Mouse (Mus musculus) duodenum, adult 2 months (tissue): Measurements from ENCODE around the gene Acsbg1. TPM values are rescaled to one million over a fixed set of nuclear protein-coding genes. Genes with fewer than 3 reads are reported as not detected.

Source experiments
- polyA plus RNA-seq: library from polyadenylated mRNA; depleted of rRNA; stranded (reverse); fragments of >200 nt; gene quantifications from 2 replicates; pipeline ENCODE4 v1.2.3, GENCODE M21; 2012; ENCODE audit warnings: low replicate concordance; rRNA removed

Acsbg1 gene
- 1.1 and 3.6 TPM in 2 replicates for polyA plus RNA-seq

DNA sequence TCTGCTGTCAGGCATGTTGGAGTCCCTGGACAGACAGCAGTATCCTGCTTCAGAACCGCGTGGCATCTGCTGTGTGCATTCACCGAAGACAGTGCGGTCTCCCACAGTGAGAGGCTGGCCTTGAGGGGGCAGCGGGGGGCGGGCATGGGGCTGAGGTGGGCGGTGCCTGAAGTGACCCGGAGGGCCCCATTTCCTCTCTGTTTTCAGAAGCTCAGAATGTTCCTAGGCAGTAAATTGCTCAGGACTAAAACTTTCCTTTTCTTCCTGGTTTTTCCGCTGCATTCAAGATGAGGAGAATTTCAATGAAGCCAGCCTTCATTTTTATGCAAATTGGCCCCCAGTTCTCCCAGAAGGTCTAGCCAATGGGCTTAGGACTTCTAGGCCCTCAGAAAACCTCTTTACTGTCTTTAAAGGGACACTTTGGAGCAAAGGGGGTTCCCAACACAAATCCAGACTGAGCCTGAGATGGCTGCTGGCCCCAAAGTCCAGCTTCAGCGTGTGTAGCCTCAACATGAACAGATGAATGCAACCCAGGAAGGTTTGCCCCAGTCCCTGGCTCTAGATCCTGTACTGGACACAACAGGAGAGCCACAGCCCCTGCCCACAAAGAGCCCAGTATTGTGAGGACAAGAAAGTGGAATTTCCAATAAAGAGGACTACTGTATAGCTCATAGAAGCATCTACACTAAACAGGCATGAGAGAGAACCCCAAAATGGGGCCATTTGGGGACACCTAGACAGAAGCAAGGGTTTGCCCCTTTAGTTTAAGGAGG is at the start of gene Acsbg1:
Acsbg1 (minus strand) TSS at position 266 of the 773 bp plus-strand sequence.

DNA sequence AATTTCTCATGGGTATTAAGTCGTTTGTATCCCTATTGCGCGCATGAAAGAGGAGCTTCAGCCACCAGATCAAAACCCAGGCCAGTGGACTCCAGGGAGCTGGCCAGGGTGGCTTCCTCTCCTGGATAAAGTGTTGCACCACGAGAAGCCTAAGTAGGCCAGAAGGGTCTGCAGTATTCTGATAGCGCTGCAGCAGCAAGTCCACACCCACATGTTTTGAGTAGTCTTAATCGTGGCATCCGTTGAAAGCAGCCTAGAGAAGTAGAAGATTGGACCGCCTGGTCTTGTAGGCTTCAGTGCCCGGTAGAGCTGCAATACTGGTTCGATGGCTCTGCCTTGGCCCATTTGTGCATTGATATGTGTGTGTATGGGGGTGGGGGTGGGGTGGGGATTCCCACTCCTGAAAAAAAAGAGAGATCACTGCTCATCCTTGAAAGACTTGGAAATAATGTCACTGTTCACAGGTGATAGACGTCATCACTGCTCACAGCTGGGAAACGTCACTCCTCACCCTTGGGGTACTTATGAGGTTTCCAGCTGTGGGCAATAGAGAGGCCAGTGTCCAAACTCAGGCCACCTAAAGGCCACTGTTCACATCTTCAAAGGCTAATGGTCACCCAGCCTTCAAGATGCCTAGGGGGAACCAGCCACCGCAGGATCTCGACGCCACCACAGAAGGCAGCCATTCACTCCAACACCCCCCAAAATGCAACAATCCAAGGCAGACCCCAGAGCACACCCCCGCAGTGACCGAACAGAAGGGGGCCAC is 36.8 kb upstream of the Acsbg1 start, which contains the start of gene Dnaja4:
Dnaja4 (plus strand) TSS at position 556 of the 769 bp plus-strand sequence.

DNA sequence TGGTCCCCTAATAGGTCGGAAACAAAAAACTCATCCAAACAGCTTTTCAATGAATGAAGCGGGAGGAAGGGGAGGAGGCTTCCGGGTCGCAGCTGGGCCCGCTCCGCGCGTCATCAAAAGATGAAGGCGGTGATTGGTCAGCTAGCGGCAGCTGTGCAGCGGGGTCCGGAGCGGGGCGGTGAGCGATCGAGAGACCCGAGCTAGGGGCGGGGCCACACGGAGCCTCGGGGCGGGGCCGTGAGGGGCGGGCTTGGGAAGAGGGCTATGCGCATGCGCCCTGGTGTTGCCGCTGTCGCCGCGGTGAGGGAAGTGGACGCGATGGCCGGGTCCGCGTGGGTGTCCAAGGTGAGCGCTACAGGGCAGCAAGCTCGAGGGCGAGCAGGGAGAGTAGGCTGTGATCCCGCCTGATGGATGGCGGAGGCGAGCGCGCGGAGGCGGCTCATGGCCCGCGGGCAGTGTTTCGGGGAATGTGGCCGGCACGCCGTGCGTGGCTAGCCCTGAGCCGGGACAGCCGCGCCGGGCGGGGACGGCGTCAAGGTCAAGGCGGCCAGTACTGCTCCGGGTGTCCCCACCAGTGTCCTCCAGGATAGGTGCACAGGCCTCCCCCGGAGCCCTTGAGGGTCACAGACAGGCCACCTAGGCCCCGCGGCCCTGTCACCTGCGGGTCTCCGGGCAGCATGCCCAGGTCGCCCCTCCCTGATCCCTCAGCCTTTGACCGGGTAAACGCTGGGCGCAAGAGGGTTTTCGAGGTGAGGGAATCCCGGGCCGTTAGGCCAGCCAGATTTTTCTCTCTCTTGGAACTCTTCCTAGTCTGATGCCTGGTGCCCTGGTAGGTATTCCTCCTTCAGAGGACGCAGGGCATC is 75.2 kb downstream of the Acsbg1 start, which contains the start of gene Idh3a:
Idh3a (plus strand) TSS at position 136 of the 863 bp plus-strand sequence.

GRCm38 (mm10) chr9:54559771-54560471 is 101.7 kb downstream of the Acsbg1 start, which contains the start of gene Cib2:
Gene Cib2, minus strand, starts transcription at chr9:54560218.

Other genes starting within 250 kb of the Acsbg1 start
- gene Dmxl2, start 160.2 kb downstream of the Acsbg1 start, polyA plus RNA-seq: 0.13 and 0.60 TPM in 2 replicates
- gene Sh2d7, start 122.9 kb downstream of the Acsbg1 start, polyA plus RNA-seq: 1.8 and 3.2 TPM in 2 replicates
- 1.7 and 2.6 TPM in 2 replicates for gene Cib2, start 101.7 kb downstream of the Acsbg1 start, polyA plus RNA-seq
- 31.8 and 34.3 TPM in 2 replicates for gene Idh3a, start 75.5 kb downstream of the Acsbg1 start, polyA plus RNA-seq
- gene Dnaja4, start 37.0 kb upstream of the Acsbg1 start, polyA plus RNA-seq: 1.4 and 2.0 TPM in 2 replicates
- gene Wdr61, start 72.6 kb upstream of the Acsbg1 start, polyA plus RNA-seq: 6.9 and 8.9 TPM in 2 replicates
- 1.8 and 5.5 TPM in 2 replicates for gene Crabp1, start 102.9 kb upstream of the Acsbg1 start, polyA plus RNA-seq
- gene Ireb2, start 201.9 kb upstream of the Acsbg1 start, polyA plus RNA-seq: 0.64 and 0.88 TPM in 2 replicates